Mouse (Mus musculus) R1 (cell line): ENCODE measurements at regions not wholly inside any gene's neighbourhood (a gene's known extent, or its start where the extent isn't known, plus 50 kb on each side); places are given as distances from the start of the nearest gene placed in this dataset.
"Not testable (repeated sequence)": the region's sequence is repeated elsewhere in the genome, so short reads cannot be mapped to it uniquely, and the experiment has no call there.

Experiments used
- DNase-seq: peaks from one replicate; pipeline ENCODE4 v3.0.0-alpha.2; 2018; ENCODE audit warnings: low read depth, low spot score

DNA sequence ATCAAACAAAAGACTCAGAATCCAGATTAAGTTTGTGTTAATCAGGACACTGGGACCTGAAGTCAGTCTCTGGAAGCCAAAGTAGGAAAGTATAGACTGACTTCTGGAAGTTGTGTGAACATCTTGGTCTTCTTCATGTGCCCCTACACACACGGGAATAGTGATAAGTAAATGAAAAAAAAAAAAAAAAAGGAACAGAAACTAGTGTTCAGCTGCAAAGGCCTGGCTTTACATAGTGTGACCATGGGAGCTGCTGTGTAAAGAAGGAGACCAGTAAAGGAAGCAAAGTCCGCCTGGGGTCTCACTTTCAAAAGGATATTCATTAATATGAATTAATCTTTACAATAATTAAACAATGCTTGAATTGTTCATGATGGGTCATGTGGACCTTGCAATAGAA lies 190.6 kb upstream of the Tmc3 start:
- DNase-seq, result no peak

DNA sequence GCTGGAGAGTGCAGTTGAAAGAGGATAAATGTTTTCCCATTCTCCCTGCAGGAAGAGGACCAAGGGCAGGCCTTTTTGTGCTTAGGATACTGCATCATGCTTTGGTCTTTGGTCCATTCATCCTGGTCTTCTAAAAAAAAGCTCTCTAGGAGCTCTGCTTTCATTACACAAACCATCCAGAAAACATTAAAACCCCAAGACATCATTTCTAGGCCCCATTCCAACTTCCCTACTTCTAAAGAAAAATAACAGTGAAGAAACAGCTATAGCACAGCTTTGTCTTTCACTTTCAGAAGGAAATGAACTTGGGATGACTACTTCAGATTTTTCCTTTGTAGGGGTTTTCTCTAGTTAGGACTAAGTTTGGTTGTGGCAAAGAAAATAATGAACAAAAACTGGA lies 185.1 kb upstream of the Tmc3 start:
- DNase-seq, result no peak

DNA sequence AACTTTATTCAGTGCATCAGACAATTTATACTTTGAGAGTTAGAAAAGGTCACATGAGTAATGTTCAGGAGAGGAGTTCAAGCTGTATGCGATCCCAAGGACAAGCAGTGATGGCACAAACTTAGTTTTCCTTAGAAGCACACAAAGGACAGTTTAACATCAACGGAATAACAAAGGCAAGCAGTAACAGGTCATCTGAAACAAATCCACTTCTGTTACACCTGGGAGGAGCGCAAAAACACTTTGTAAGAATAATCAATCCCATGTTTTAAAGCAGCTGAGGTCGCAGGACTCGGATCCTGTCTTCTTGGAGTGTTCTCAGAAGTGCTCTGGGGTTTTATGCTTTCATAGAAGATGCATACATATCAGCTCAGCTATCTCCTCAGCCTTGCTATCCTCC lies 183.7 kb upstream of the Tmc3 start:
- DNase-seq, result peak; percentile 55

DNA sequence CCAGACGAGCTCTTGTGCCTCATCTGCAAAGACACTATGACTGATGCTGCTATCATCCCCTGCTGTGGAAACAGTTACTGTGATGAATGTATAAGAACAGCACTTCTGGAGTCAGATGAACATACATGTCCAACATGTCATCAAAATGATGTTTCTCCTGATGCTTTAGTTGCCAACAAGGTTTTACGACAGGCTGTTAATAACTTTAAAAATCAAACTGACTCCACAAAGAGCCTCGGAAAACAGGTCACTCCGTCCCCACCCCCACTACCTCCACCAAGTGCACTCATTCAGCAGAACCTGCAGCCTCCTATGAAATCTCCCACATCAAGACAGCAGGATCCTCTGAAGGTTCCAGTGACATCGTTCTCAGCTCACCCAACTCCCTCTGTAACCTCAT lies 172.0 kb upstream of the Tmc3 start:
- not testable (repeated sequence) for DNase-seq

DNA sequence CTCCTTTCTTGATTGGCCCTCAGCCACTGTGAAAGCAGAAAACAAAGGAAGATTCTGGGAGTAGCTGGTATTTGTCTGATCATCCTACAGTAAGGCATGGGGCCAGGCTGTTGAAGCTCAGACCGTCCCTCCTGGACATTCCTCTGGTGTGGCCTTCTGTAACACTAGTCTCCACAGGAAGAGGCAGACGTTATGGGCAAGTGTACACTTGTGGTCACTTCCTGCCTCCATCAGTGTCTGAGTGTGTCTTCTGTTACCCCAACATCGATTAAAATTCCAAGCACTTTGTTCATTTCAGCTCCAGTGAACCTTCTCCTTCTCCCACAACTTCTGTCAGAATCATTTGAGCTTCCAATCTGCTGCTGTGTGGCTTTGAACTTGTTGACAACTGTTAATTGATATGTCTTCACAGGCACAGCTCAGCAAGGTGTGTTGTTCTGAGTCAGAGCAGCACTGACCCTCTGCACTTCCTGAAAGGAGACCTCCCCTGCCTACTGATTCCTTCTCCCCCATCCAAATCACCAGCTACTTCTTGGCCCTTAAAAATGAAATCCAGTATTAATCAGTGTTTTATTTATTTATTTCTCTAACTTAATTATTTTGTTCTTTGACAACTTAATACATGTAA lies 154.7 kb upstream of the Tmc3 start:
- no peak for DNase-seq

DNA sequence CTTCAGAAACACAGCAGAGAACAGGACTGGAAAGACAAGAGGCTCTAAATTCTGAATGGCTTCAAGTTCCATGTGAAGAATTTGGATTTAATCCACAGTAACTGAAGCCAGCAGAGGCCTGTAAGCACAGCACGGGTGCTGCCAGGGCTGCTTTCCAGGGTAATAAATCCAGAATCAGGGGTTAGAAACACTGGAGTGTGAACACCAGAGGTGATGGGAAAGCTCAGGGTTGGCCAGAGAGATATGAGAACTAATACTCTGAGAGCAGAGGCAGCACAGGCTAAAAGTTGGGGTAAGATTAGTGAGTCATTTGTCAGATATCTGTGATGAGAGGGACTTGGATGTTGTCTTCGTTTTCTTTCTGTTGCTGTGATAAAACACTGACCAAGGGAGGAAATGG lies 153.6 kb upstream of the Tmc3 start:
- DNase-seq, result no peak

DNA sequence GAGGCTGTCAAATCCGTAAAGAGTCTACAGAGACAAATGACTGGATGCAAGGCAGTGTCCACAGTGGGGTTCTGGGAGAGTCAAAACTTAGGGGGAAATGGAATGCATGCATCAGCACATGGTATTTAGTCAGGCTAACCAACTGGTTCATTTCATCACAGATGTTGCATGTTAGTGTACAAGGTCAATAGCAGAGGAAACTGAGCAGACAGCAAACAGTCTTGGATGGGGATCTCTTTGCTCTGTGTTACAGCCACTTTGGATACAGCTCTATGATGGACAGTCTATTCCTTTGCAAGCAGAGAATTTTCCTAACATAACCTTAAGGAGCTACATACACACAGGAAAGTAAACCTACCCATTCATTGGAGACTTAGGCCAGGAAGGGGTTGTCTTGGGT lies 151.9 kb upstream of the Tmc3 start:
- no peak for DNase-seq

DNA sequence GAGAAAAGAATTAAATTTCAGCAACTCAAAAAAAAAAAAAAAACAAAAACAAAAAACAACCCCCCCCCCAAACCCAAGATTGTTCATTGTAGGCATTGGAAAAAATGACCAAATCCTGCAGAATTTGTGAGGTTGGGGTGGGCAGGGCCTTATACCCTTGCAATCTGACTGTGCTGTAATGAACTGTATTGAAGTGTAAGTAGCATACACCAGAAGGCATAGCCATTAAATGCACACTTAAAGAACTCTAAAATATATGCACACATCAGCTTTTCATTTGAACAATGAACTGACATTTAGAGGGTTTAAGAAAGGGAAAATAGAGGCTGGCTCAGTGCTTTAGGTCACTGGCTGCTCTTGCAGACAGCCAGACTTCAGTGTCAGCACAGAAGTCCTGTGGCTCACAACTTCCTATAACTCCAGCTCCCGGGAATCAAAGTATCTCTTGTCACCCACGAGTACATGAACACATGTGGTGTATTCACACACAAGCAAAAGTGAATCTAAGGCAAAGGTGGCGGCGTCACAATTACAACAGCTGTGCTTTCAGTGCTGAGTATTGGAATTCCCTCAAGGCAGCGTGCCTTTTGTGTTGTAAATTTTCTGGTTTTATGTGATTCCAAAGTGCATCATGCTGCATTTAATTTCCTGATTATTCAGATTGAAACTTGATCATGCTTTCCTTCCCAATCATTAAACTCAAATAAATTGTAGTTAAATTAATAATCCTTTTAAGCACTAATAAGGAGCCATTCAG lies 150.6 kb upstream of the Tmc3 start:
- peak; percentile 46 for DNase-seq

DNA sequence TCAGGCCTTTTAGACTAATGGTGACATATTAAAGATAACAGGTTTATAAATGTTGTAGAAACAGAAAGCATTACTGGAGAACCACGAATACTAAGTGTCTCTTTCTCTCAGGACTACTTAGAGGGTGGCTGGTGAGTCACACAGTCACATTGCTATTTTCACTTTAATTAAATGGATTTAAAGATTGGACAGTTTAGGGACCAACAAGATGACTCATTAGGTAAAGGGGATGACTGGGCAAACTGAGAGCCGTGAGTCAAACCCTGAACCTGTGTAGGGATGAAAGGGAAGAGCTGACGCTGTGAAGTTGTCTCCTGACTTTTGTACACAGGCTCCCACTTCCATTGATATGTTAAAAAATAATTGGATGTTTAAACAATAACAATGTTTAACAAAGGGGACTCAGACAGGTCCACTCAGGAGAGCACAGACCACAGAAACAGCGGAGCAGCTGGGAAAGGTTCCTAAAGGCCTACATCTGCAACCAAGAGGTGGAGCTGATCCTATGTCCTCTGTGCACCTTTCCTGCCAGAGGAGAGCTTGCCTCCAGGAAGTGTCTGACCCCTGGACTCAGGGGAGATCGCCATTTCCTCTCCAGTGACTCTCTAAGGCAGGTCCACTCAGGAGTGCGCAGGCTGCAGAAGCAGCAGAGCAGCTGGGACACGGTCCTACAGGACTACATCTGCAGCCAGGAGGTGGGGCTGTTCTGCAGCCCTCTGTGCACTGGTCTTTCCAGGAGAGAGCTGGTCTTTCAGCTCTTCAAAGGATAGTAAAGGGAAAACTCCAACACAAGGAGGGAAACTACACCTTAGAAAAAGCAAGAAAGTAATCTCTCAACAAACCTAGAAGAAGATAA lies 146.0 kb upstream of the Tmc3 start:
- peak; percentile 44 for DNase-seq

DNA sequence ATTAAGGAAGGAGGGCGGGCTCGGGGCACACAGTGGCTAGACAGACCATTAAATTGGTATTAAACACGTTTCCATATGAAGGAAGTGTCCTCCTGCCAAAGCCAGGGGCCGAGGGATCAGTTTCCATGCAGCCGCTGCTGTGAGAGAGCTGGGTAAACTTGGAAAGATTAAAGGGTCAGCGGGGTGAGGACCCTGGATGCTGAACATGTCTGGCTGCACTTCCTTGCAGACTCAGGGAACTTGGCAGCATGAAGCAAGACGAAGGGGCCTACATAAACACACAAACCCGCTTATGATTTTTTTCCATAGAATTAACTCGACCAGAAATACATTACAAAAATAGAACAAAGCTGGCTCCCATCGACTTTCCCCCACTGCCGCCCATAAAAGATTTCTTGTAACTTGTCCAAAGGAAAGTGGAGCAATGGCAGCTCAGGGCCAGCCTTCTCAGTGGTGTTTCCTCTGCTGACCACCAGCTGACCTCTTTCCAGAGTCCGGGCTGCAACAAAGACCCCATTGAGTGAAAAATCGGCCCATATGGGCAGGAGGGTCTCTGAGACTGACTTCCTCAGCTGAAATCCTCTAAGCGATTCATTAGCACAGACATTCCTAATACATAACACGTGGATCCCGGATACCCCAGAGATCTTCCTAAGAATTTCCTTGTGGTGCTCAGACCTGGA lies 141.0 kb upstream of the Tmc3 start:
- no peak for DNase-seq

DNA sequence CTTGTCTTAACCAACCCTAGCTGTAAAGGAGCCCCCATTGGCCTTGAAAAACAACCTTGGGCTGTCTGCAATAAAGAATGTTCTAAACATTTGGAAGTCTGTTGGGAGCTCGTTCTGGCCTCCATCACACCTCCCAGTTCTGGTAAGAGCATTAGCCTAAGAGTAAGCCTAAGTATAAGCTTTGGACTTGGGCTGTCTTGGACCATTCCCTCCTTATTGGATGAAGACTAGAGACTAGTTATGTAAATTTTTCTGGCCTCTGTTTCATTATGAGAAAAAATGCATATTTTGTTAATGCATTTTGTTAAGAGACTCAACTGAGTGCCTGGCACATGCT lies 140.5 kb upstream of the Tmc3 start:
- no peak for DNase-seq

DNA sequence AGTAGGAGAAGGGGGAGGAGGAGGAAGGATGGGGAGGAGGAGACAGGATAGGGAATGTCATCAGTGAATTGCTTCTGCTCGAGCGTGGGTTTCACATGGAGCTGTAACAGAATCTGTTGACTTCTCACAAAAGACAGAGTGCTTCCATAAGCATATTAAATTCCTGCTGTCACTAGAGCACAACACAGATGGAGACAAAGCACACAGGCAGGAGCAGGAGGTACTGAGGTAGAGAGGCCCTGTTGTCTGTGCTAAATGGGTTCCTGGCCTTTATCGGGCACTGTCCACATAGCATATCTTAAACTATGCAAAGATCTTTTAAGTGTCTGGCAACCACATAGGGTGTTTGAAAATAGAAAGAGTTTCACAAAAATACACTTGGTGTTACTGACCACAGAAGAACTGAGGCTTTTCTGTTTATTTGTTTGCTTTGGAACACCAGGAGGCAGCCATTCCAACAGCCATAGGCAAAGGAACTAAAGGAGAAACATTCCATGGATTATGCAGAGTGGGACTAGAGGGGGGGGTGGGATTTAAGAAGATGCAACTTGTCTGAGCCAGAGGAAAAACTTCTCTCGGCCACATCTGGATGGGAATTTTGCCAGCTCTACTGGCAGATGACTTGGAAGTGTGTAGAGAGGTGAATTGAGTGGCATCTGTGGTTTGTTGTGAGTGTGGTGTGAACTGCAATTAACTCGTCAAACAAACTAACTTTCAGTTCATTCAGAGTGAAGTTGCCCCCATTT lies 139.4 kb upstream of the Tmc3 start:
- DNase-seq, result no peak

DNA sequence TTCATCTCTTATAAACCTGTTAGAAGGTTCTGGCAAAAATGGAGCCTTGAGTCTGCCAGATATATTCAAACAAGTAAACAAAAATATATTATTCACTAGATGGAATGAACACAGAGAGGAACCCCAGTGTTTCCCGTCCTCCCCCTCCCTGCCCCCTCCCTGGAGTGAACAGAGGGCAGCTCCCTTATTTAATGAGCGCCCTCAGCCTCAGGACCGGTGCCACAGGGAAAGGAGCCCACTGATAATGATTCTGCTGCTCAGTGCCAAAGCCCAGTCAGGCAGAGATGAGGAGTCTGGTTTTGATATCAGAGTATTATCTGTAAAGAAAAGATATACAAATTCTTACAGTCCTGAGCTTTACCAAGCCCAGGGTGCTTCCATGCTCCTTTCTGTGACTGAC lies 134.4 kb upstream of the Tmc3 start:
- DNase-seq, result no peak

DNA sequence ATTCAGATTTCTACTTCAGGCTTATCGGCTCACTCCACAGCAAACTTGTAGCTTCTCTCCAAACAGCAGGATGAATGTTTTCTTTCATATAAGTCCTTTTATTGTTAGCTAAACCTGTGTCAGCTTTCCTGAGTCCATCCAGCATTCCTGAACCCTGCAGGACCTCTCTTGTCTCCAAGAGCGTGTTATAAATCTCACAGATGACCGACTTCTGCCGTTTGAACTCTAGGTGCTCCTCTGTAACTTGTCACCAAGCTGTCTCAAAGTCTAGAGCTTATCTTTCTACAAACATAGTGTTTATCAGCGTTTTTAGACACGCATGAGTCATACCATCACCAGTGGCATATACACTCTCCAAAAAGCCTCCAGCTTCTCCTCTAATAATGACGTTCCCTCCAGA lies 132.4 kb upstream of the Tmc3 start:
- DNase-seq, result no peak

DNA sequence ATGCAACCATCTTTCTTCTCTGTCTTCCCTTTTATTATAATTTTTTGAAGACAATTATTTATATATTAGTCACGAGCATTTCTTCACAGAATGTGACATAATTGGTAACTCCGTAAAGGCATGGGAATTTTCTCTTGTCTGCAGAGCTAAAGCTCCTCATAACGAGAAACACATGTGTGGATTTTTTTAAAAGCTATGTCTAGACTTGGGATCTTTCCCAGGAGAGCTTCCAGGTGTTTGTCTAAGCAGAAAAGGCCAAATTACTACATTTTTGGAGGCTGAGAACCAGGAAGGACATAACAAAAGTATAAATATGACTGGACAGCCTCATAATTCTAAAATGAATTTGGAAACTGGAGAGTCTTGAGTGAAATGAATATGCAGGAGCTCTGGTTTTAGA lies 125.2 kb upstream of the Tmc3 start:
- no peak for DNase-seq

DNA sequence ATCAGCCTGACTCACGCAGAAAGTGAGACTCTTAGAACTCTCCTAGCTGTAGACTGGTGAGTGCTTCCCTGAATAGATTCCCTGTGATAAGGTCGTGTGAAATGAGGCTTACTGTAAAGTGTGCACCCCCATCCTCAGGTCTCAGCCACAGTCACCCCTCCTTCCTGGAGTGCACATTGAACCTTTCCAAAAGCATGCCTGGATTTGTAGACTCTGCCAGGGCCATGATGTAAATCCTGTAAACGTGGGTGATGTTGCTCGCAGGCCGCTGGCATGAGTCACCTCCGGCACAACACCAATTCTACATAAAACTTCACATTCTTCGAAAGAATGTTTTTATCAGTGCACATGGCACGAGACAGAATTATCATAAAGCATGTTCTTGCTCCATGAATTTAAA lies 117.7 kb upstream of the Tmc3 start:
- DNase-seq, result no peak

DNA sequence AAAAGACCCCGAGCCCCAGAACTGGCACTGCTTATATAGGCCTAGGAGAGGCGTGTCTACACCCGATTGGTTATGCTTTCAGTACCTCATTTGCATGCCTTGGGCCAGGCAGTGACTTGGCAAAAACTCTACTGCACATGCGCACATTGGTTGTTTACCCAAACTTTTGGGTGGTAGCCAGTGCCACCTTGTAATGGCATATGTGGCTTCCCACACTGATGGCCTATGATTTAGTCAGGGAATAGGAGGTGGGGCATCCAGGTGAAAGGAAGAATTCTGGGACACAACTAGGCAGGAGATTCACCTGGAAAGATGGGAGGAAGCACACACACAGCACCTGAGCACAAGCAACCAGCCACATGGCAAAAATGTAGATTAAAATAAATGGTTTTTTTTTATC lies 114.9 kb upstream of the Tmc3 start:
- not testable (repeated sequence) for DNase-seq

DNA sequence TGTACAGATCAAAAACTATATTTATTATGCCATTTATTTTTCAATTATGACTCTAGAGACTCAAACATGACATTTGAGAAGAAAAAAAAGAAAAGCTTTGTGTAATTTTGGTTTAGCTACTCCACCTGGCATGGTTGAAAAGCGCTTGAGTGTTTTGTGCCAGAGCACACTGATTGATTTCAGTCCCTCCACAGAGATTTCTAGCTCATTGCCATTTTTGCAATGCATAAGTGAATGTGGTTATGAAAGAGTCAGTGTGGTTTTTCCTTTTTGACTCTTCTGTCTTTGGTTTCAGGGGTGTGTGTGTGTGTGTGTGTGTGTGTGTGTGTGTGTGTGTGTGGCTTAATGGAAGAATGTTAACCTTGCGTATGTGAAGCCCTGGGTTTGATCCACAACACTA lies 113.6 kb upstream of the Tmc3 start:
- no peak for DNase-seq

DNA sequence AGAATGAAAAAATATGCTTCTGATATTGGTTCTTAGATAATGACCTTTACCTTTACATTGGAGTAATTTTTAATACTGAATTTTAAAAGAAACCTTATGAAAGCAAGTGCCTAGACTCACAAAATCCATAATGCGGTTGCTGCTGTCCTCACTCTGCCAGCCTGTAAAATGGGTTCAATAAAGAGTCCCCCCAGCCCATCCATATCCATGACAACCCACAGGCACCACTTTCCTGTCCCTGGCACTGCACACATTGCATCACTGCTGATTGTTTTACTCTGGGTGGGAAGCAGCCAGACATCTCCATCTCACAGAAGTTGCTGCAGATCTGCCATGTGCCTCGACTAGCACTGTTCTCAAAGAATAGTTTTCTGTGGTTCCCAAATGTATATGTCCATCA lies 110.3 kb upstream of the Tmc3 start:
- no peak for DNase-seq

DNA sequence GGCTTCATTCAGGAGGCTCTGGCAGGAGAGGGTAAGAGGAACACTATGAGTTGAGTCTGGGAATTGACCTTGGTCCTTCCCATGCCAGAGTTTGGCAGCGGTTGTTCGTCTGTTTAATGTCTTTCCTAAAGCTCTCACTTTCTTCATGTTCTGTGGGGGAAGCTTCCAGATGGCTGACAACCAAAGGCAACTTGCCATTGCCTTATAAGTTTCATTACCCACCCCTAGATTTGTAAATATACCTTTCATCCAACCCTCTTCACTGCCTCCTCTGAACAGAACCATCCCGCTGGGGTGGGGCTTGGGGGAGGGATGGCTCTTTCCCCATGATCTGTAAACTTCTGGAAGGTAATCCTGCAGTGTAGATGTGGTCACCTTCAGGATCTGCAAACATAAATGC lies 109.7 kb upstream of the Tmc3 start:
- no peak for DNase-seq

DNA sequence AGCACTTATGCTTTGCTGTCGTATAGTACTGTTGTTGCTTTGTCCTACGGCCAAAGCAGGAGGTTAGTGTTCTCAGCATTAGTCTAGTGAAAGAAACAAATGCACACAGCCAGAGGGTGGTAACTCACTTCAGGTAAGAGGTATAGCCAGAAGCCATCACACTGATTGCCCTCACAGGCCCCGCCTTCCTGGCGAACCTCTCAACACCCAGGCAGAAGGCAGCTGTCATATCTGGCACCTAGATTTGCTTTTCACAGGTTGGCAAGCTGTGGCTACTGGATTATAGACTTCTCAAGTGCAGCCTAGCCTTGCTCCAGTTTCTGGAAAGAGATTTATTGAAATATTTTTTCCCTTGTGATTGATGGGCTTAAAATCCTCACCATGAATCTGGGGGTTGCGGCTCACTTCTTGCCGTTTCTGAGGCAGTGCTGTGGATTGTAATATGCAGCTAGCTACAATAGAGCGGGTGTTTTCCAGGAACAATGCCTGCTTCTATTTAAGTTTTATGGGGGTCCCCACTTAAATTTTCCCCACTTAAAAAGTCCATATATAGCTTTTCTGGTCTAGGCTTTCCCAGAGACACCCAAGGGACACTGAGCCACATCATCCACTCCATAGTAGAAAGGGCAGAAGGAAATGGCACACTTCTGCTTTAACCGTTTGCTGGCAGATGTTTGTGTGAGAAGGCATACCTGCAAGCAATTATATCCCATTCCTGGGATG lies 109.1 kb upstream of the Tmc3 start:
- no peak for DNase-seq
